Mouse (Mus musculus): ENCODE measurements around the gene Cfap57. TPM values are rescaled to one million over a fixed set of nuclear protein-coding genes. Genes with fewer than 3 reads are reported as not detected.

Gene Cfap57
- 0.47 and 0.48 TPM in 2 replicates for polyA plus RNA-seq (2014; fragmentation: Nextera tagmentation; extraction: Ambion mirVana)

GRCm38 (mm10) chr4:118620279-118620966 lies at the start of gene Cfap57, which contains the start of gene Ebna1bp2:
TSS of gene Cfap57 (minus strand) at chr4:118620777.
TSS of gene Ebna1bp2 (plus strand) at chr4:118620799.
- H3K27ac ChIP-seq (ENCODE audit: low read depth, low read length) = no peak within 1 kb of the TSS
- peaks cover 9% of the 10 kb centered on the region for H3K4me1 ChIP-seq (ENCODE audit: control insufficient read depth, insufficient read depth, low read length)
- H3K27me3 ChIP-seq (ENCODE audit: control insufficient read depth, insufficient read depth, low read length) = no peaks in the 10 kb centered on the region
- H3K36me3 ChIP-seq (ENCODE audit: control insufficient read depth, insufficient read depth, low read length) = peaks cover 5% of the 10 kb centered on the region; the same call in 1 of the 2 replicates
- ATAC-seq (ENCODE audit: insufficient read depth, low FRiP score, low TSS enrichment) = peak; percentile 93
- WGBS = 1% methylated on average over 35 of the region's 41 CpGs
- no peaks in the 10 kb centered on the region for H3K9me3 ChIP-seq (ENCODE audit: control insufficient read depth, low read length)
- H3K4me3 ChIP-seq (ENCODE audit: low read depth, low read length) = peak within 1 kb of the TSS; percentile 78
- peak; percentile 93 for DNase-seq (ENCODE audit: low spot score)
- H3K4me2 ChIP-seq (ENCODE audit: low read depth) = peak within 1 kb of the TSS; percentile 93
- peak within 1 kb of the TSS; percentile 53 for H3K9ac ChIP-seq (ENCODE audit: low read length)

- Histone ChIP-seq H3K4me3 (ENCODE audit: low read depth, low read length) (no peak within 1 kb of the TSS), H3K4me1 (ENCODE audit: control insufficient read depth, insufficient read depth, low read length) (no peaks in the 10 kb centered on the region), H3K27ac (ENCODE audit: low read depth, low read length) (no peak within 1 kb of the TSS), H3K9me3 (ENCODE audit: control insufficient read depth, low read length) (no peaks in the 10 kb centered on the region), H3K27me3 (ENCODE audit: control insufficient read depth, insufficient read depth, low read length) (no peaks in the 10 kb centered on the region), H3K9ac (ENCODE audit: low read length) (no peak within 1 kb of the TSS), H3K36me3 (ENCODE audit: control insufficient read depth, insufficient read depth, low read length) (no peaks in the 10 kb centered on the region), H3K4me2 (ENCODE audit: low read depth) (no peak within 1 kb of the TSS)
- DNase-seq (ENCODE audit: low spot score) (no peak), ATAC-seq (ENCODE audit: insufficient read depth, low FRiP score, low TSS enrichment) (no peak)
These were observed 38.1 kb upstream of the Cfap57 start, which contains the start of gene Olfr62 for GRCm38 (mm10) chr4:118658652-118659051. TSS of gene Olfr62 (plus strand) at chr4:118658952.

GRCm38 (mm10) chr4:118645234-118645633 lies 24.7 kb upstream of the Cfap57 start:
- Histone ChIP-seq H3K9ac (ENCODE audit: low read length) (no peak overlapping the region), H3K27me3 (ENCODE audit: control insufficient read depth, insufficient read depth, low read length) (no peaks in the 10 kb centered on the region), H3K9me3 (ENCODE audit: control insufficient read depth, low read length) (no peaks in the 10 kb centered on the region), H3K4me1 (ENCODE audit: control insufficient read depth, insufficient read depth, low read length) (no peaks in the 10 kb centered on the region), H3K27ac (ENCODE audit: low read depth, low read length) (no peak overlapping the region), H3K4me2 (ENCODE audit: low read depth) (no peak overlapping the region), H3K4me3 (ENCODE audit: low read depth, low read length) (no peak overlapping the region), H3K36me3 (ENCODE audit: control insufficient read depth, insufficient read depth, low read length) (no peaks in the 10 kb centered on the region)
- no peak for ATAC-seq (ENCODE audit: insufficient read depth, low FRiP score, low TSS enrichment)
- DNase-seq (ENCODE audit: low spot score) = peak; percentile 55
- WGBS = 19% methylated on average over 2 of the region's 2 CpGs

DNA sequence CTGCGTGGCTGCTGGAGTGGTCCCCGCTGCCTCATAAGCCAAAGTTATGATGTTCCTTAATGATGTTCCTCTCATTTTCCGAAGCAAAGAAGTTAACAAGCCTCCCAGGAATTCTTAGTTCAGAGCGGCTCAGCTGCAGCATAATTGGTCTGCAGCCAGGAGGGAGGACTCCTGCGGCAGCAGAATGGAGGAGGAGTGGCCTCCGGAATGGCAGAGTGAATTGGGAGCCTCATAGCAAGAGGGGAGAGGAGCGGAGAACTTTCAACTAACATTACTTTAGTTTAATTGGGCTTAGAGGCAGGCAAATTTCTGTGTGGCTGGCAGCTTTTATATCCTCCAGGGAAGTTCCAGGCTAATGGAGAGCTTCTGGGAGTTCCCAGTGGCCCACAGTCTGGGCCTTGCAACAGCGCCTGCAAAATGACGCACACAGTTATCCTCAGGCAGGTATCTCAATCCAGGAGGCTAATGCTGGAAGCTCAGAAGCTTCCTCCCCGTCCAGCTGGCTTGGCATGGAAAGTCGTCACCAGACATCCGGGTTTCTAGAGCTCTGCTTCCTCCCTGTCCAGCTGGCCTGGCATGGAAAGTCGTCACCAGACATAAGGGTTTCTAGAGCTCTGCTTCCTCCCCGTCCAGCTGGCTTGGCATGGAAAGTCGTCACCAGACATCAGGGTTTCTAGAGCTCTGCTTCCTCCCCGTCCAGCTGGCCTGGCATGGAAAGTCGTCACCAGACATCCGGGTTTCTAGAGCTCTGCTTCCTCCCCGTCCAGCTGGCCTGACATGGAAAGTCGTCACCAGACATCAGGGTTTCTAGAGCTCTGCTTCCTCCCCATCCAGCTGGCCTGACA lies 22.0 kb upstream of the Cfap57 start:
- no peaks in the 10 kb centered on the region for H3K9me3 ChIP-seq (ENCODE audit: control insufficient read depth, low read length)
- H3K36me3 ChIP-seq (ENCODE audit: control insufficient read depth, insufficient read depth, low read length) = no peaks in the 10 kb centered on the region
- no peak overlapping the region for H3K4me2 ChIP-seq (ENCODE audit: low read depth)
- DNase-seq (ENCODE audit: low spot score) (no peak), ATAC-seq (ENCODE audit: insufficient read depth, low FRiP score, low TSS enrichment) (no peak)
- no peak overlapping the region for H3K4me3 ChIP-seq (ENCODE audit: low read depth, low read length)
- no peaks in the 10 kb centered on the region for H3K4me1 ChIP-seq (ENCODE audit: control insufficient read depth, insufficient read depth, low read length)
- no peak overlapping the region for H3K27ac ChIP-seq (ENCODE audit: low read depth, low read length)
- 50% methylated on average over 20 of the region's 20 CpGs for WGBS
- no peaks in the 10 kb centered on the region for H3K27me3 ChIP-seq (ENCODE audit: control insufficient read depth, insufficient read depth, low read length)
- H3K9ac ChIP-seq (ENCODE audit: low read length) = no peak overlapping the region

DNA sequence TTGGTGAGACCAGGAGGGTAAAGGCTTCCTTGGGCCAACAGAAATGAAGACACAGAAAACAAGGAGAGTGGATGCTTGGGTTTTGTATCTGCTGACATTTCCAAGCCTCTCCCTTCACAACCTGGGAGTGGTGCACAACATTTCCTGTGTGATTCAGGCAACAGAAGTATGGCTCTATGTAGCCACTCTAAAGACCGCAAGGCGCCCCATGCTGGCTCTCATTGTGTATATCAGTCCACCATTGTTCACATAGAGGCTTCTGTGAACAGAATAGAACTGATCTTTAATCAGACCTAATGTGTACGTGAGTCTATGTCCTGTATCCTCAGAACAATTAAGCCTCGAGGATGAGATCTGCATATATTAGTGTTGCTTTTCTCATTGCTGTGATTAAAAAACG lies 9.7 kb upstream of the Cfap57 start:
- Histone ChIP-seq H3K4me1 (ENCODE audit: control insufficient read depth, insufficient read depth, low read length) (no peaks in the 10 kb centered on the region), H3K9ac (ENCODE audit: low read length) (no peak overlapping the region), H3K27ac (ENCODE audit: low read depth, low read length) (no peak overlapping the region), H3K9me3 (ENCODE audit: control insufficient read depth, low read length) (no peaks in the 10 kb centered on the region), H3K4me3 (ENCODE audit: low read depth, low read length) (no peak overlapping the region), H3K4me2 (ENCODE audit: low read depth) (no peak overlapping the region), H3K36me3 (ENCODE audit: control insufficient read depth, insufficient read depth, low read length) (peaks cover 4% of the 10 kb centered on the region; the same call in 1 of the 2 replicates), H3K27me3 (ENCODE audit: control insufficient read depth, insufficient read depth, low read length) (no peaks in the 10 kb centered on the region)
- DNase-seq (ENCODE audit: low spot score) = peak; percentile 4
- WGBS = 87% methylated on average over 5 of the region's 5 CpGs
- ATAC-seq (ENCODE audit: insufficient read depth, low FRiP score, low TSS enrichment) = no peak

DNA sequence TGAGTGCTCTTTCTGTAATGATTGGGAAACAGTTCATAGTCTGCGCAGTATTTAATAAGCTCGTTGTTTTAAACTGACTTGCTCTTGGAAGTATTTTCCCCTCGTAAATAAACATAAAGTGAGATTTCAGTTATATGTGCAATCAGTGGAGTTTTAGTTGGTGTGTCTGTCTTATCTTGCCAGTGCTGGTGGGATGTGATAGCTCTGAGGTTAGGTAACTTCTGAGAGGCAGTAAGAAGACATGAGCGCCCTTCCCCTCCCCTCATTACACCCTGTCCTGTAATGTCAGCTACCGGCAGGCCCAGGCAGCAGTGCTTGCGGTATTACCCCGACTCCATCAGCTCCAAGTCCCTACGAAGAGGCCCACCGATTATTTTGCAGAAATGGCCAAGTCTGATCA lies 1.2 kb upstream of the Cfap57 start:
- no peaks in the 10 kb centered on the region for H3K9me3 ChIP-seq (ENCODE audit: control insufficient read depth, low read length)
- 88% methylated on average over 9 of the region's 9 CpGs for WGBS
- H3K4me2 ChIP-seq (ENCODE audit: low read depth) = peak overlapping the region; percentile 93
- peaks cover 5% of the 10 kb centered on the region; the same call in 1 of the 2 replicates for H3K36me3 ChIP-seq (ENCODE audit: control insufficient read depth, insufficient read depth, low read length)
- peaks cover 9% of the 10 kb centered on the region for H3K4me1 ChIP-seq (ENCODE audit: control insufficient read depth, insufficient read depth, low read length)
- H3K4me3 ChIP-seq (ENCODE audit: low read depth, low read length) = peak overlapping the region; percentile 78
- DNase-seq (ENCODE audit: low spot score) (no peak), ATAC-seq (ENCODE audit: insufficient read depth, low FRiP score, low TSS enrichment) (no peak)
- H3K9ac ChIP-seq (ENCODE audit: low read length) = no peak overlapping the region
- no peaks in the 10 kb centered on the region for H3K27me3 ChIP-seq (ENCODE audit: control insufficient read depth, insufficient read depth, low read length)
- no peak overlapping the region for H3K27ac ChIP-seq (ENCODE audit: low read depth, low read length)

DNA sequence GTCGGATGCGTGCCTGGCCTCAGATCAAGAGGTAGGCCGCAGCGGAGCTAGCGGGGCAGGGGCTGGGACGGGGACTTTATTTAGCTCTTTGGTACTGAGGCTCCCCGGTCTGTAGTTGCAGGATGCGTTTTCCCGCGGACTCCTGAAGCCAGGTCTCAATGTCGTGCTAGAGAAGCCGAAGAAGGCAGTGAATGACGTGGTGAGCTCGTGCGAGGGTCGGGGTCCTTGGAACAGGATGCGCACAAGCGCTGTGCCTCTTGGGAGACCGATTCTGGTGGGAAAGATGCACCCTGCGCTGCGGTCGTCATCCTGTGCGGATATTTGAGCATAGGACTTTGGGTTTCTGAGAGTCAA lies 367 bp upstream of the Cfap57 start:
- Histone ChIP-seq H3K36me3 (ENCODE audit: control insufficient read depth, insufficient read depth, low read length) (peaks cover 5% of the 10 kb centered on the region; the same call in 1 of the 2 replicates), H3K9ac (ENCODE audit: low read length) (peak overlapping the region; percentile 53), H3K4me3 (ENCODE audit: low read depth, low read length) (peak overlapping the region; percentile 78), H3K27me3 (ENCODE audit: control insufficient read depth, insufficient read depth, low read length) (no peaks in the 10 kb centered on the region), H3K4me2 (ENCODE audit: low read depth) (peak overlapping the region; percentile 93), H3K4me1 (ENCODE audit: control insufficient read depth, insufficient read depth, low read length) (peaks cover 9% of the 10 kb centered on the region), H3K27ac (ENCODE audit: low read depth, low read length) (no peak overlapping the region), H3K9me3 (ENCODE audit: control insufficient read depth, low read length) (no peaks in the 10 kb centered on the region)
- WGBS = under 1% methylated on average over 23 of the region's 23 CpGs
- DNase-seq (ENCODE audit: low spot score) (no peak), ATAC-seq (ENCODE audit: insufficient read depth, low FRiP score, low TSS enrichment) (no peak; the same call in 1 of the 2 replicates)

GRCm38 (mm10) chr4:118615412-118615811 lies 5.2 kb downstream of the Cfap57 start:
- DNase-seq (ENCODE audit: low spot score) (no peak), ATAC-seq (ENCODE audit: insufficient read depth, low FRiP score, low TSS enrichment) (no peak)
- Histone ChIP-seq H3K9me3 (ENCODE audit: control insufficient read depth, low read length) (no peaks in the 10 kb centered on the region), H3K36me3 (ENCODE audit: control insufficient read depth, insufficient read depth, low read length) (no peaks in the 10 kb centered on the region), H3K4me1 (ENCODE audit: control insufficient read depth, insufficient read depth, low read length) (no peaks in the 10 kb centered on the region), H3K9ac (ENCODE audit: low read length) (no peak overlapping the region), H3K27ac (ENCODE audit: low read depth, low read length) (no peak overlapping the region), H3K27me3 (ENCODE audit: control insufficient read depth, insufficient read depth, low read length) (no peaks in the 10 kb centered on the region), H3K4me3 (ENCODE audit: low read depth, low read length) (no peak overlapping the region), H3K4me2 (ENCODE audit: low read depth) (no peak overlapping the region)
- 88% methylated on average over 11 of the region's 11 CpGs for WGBS

Data from neural tube, embryonic 11.5 days (tissue).